Mouse (Mus musculus) urinary bladder, postnatal 0 days (tissue): ENCODE data around the gene Dr1. TPM values are rescaled to one million over a fixed set of nuclear protein-coding genes. Genes with fewer than 3 reads are reported as not detected.

ENCODE experiments used
- polyA plus RNA-seq: library from polyadenylated mRNA; unstranded; fragments of >200 nt; fragmentation: Nextera tagmentation; extraction: Ambion mirVana; gene quantifications from 2 replicates; pipeline ENCODE4 v1.2.1, GENCODE M21; 2015

Gene Dr1
- polyA plus RNA-seq: 22.6 and 27.0 TPM in 2 replicates

GRCm38 (mm10) chr5:108268127-108269062 is at the start of gene Dr1:
Gene Dr1, plus strand, starts transcription at chr5:108268897.

GRCm38 (mm10) chr5:108312224-108313064 is 43.7 kb downstream of the Dr1 start, which contains the start of gene Pigg:
Gene Pigg, plus strand, starts transcription at chr5:108312609.

Other genes starting within 250 kb of the Dr1 start
- 26.9 and 27.1 TPM in 2 replicates for gene Mtf2, start 203.2 kb upstream of the Dr1 start, polyA plus RNA-seq
- gene Tmed5, start 136.3 kb upstream of the Dr1 start, polyA plus RNA-seq: 34.6 and 37.4 TPM in 2 replicates
- gene Ccdc18, start 136.0 kb upstream of the Dr1 start, polyA plus RNA-seq: 2.0 and 2.6 TPM in 2 replicates
- gene Pigg, start 43.7 kb downstream of the Dr1 start, polyA plus RNA-seq: 4.5 and 5.8 TPM in 2 replicates
- 0.11 and 0.13 TPM in 2 replicates for gene Gm42517, start 99.0 kb downstream of the Dr1 start, polyA plus RNA-seq
- 0.17 and 0.24 TPM in 2 replicates for gene Pde6b, start 119.5 kb downstream of the Dr1 start, polyA plus RNA-seq
- gene Atp5k, start 165.6 kb downstream of the Dr1 start, polyA plus RNA-seq: 470 and 564 TPM in 2 replicates
- 1.1 and 1.3 TPM in 2 replicates for gene Mfsd7a, start 180.0 kb downstream of the Dr1 start, polyA plus RNA-seq
- gene Pcgf3, start 192.3 kb downstream of the Dr1 start, polyA plus RNA-seq: 12.0 and 13.9 TPM in 2 replicates